Mouse (Mus musculus): ENCODE measurements around the gene Foxn3.

Foxn3 gene

GRCm38 (mm10) chr12:99462846-99463245 lies 100.5 kb downstream of the Foxn3 start:
- no peak for DNase-seq

- DNase-seq, result no peak
Measured at GRCm38 (mm10) chr12:99462302-99462701, 101.1 kb downstream of the Foxn3 start.

- DNase-seq, result no peak
Measured at GRCm38 (mm10) chr12:99457521-99458205, 105.7 kb downstream of the Foxn3 start.

GRCm38 (mm10) chr12:99455580-99455979 lies 107.8 kb downstream of the Foxn3 start:
- DNase-seq, result no peak

GRCm38 (mm10) chr12:99454394-99454793 lies 109.0 kb downstream of the Foxn3 start:
- DNase-seq, result no peak

- no peak for DNase-seq
Measured at GRCm38 (mm10) chr12:99453797-99454196, 109.6 kb downstream of the Foxn3 start.

GRCm38 (mm10) chr12:99450076-99450475 lies 113.3 kb downstream of the Foxn3 start:
- DNase-seq, result no peak

- no peak for DNase-seq
Measured at GRCm38 (mm10) chr12:99447791-99448190, 115.6 kb downstream of the Foxn3 start.

- no peak for DNase-seq
Measured at GRCm38 (mm10) chr12:99445018-99445674, 118.2 kb downstream of the Foxn3 start.

- DNase-seq, result no peak
Measured at GRCm38 (mm10) chr12:99442819-99443218, 120.6 kb downstream of the Foxn3 start.

GRCm38 (mm10) chr12:99440953-99441352 lies 122.4 kb downstream of the Foxn3 start:
- no peak for DNase-seq

- DNase-seq, result no peak
Measured at GRCm38 (mm10) chr12:99440022-99440421, 123.4 kb downstream of the Foxn3 start.

GRCm38 (mm10) chr12:99435189-99435588 lies 128.2 kb downstream of the Foxn3 start:
- no peak for DNase-seq

GRCm38 (mm10) chr12:99433402-99433801 lies 130.0 kb downstream of the Foxn3 start:
- DNase-seq, result no peak

- no peak for DNase-seq
Measured at GRCm38 (mm10) chr12:99431541-99431940, 131.8 kb downstream of the Foxn3 start.

GRCm38 (mm10) chr12:99430992-99431391 lies 132.4 kb downstream of the Foxn3 start:
- no peak for DNase-seq

GRCm38 (mm10) chr12:99429101-99429500 lies 134.3 kb downstream of the Foxn3 start:
- no peak for DNase-seq

GRCm38 (mm10) chr12:99426207-99426916 lies 137.0 kb downstream of the Foxn3 start:
- no peak for DNase-seq

GRCm38 (mm10) chr12:99419396-99419760 lies 144.0 kb downstream of the Foxn3 start:
- DNase-seq, result no peak

- DNase-seq, result no peak
Measured at GRCm38 (mm10) chr12:99418476-99419395, 144.6 kb downstream of the Foxn3 start.

- no peak for DNase-seq
Measured at GRCm38 (mm10) chr12:99417885-99418284, 145.5 kb downstream of the Foxn3 start.

- no peak for DNase-seq
Measured at GRCm38 (mm10) chr12:99415538-99415937, 147.8 kb downstream of the Foxn3 start.

- no peak for DNase-seq
Measured at GRCm38 (mm10) chr12:99412496-99412895, 150.9 kb downstream of the Foxn3 start.
